Mouse (Mus musculus): ENCODE data around the gene Foxp1.

Gene Foxp1

GRCm38 (mm10) chr6:99211663-99212333 is 310.7 kb downstream of the Foxp1 start:
- no peak for DNase-seq (ENCODE audit: low read depth, low spot score)

GRCm38 (mm10) chr6:99210161-99210560 is 312.4 kb downstream of the Foxp1 start:
- DNase-seq (ENCODE audit: low read depth, low spot score): no peak

- no peak for DNase-seq (ENCODE audit: low read depth, low spot score)
Measured at GRCm38 (mm10) chr6:99207226-99207885, 315.2 kb downstream of the Foxp1 start.

DNA sequence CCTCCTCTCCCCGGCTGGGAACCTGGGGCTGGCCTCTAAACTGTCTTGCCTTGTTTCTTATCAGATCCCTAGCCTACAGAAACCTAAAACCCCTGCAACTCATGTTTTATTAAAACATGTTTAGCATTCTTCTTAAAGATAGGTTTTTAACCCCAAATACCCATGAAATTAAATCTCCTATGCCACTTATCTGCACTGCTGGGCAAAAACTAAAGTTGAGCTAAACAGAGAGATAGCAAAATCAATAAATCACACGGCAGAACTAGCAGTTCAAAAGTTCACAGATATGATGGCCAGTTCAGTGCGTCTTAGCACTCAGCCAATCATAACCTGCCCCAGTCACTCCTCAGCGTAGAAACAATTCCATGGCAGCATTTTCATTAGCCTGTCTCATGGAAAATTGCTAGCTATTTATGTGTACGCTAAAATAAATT is 316.1 kb downstream of the Foxp1 start:
- no peak for DNase-seq (ENCODE audit: low read depth, low spot score)

GRCm38 (mm10) chr6:99205587-99206436 is 316.7 kb downstream of the Foxp1 start:
- DNase-seq (ENCODE audit: low read depth, low spot score): no peak

- no peak for DNase-seq (ENCODE audit: low read depth, low spot score)
Measured at GRCm38 (mm10) chr6:99204780-99205586, 317.5 kb downstream of the Foxp1 start.

GRCm38 (mm10) chr6:99204052-99204779 is 318.3 kb downstream of the Foxp1 start:
- no peak for DNase-seq (ENCODE audit: low read depth, low spot score)

DNA sequence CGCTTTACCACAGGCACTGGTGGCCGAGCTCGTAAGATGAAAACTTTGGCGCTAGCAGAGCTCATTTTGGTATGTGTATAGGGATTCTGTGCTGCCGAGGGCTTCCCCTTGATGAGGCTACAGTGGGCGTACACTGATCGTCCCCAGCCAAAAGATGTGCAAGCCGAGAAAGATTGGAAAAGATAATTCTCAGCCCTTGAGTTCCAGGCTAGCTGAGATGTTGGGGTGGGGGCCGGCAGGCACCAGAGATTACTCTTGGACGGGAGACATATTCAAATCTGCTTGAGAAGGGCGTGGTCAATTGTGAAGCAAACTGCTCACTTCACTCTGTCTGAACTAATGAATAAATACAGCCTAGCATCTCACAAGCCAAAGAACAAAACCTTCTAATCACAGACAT is 319.3 kb downstream of the Foxp1 start:
- no peak for DNase-seq (ENCODE audit: low read depth, low spot score)

- DNase-seq (ENCODE audit: low read depth, low spot score): no peak
Measured at GRCm38 (mm10) chr6:99202781-99203180, 319.7 kb downstream of the Foxp1 start.

GRCm38 (mm10) chr6:99201271-99201705 is 321.2 kb downstream of the Foxp1 start:
- no peak for DNase-seq (ENCODE audit: low read depth, low spot score)

DNA sequence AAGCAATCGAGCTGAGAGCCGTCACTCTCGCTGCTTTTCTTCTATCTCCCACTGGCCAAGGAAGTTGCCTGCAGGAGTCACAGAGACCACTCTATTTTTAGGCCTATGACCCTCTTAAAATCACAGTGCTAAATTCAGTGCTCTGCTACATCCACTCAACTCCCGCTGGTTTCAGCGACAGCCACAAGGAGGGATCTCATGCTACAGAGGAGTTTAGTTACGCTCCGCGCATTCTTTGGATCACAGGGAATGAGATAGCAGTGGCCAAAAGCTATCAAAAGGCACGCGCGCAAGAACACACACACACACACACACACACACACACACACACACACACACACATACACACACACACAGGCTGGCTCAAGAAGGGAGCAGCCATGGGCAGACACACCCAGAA is 321.9 kb downstream of the Foxp1 start:
- DNase-seq (ENCODE audit: low read depth, low spot score): no peak

DNA sequence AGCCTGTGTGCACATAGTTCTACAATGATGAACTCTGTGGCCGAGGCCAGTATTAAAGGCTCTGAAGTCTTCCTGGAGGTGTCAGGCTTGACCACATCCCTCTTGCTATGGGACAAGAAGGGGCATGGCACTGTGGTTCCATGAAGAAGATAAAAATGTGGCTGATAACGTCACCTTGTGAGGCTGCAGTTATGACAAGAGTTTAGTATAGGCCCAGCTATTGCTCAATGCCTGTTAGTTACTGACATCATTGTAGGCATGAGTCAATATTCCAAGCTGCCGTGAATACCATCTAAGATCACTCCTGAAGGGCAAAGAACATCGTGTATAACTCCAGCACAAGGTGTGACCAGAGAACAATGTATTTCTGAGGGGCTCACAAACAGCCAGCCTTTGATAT is 323.2 kb downstream of the Foxp1 start:
- DNase-seq (ENCODE audit: low read depth, low spot score): no peak

- no peak for DNase-seq (ENCODE audit: low read depth, low spot score)
Measured at GRCm38 (mm10) chr6:99193697-99194096, 328.8 kb downstream of the Foxp1 start.

DNA sequence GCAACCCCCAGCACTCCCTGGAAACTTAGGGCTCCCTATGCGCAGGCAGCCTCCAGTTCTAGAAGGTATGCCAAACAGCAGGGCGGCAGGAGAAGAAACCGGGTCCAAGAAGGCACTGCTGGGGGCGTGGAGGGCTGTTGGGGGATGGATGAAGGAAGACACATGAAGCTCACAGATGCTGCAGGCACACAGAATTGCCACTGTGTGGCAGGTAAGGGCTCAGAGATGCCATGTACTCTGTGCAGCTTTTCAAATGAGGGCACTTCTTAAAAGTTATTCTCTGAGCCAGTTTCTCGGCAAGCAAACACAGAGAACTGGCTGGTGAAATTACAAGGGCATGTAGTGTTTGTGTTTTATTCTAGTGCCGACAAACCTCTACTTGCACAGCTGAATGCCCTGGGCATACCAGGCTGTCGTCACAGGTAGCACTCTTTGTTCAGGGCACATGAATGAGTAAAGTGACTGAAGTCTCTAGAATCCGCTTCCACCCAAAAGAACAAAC is 330.8 kb downstream of the Foxp1 start:
- DNase-seq (ENCODE audit: low read depth, low spot score): no peak

DNA sequence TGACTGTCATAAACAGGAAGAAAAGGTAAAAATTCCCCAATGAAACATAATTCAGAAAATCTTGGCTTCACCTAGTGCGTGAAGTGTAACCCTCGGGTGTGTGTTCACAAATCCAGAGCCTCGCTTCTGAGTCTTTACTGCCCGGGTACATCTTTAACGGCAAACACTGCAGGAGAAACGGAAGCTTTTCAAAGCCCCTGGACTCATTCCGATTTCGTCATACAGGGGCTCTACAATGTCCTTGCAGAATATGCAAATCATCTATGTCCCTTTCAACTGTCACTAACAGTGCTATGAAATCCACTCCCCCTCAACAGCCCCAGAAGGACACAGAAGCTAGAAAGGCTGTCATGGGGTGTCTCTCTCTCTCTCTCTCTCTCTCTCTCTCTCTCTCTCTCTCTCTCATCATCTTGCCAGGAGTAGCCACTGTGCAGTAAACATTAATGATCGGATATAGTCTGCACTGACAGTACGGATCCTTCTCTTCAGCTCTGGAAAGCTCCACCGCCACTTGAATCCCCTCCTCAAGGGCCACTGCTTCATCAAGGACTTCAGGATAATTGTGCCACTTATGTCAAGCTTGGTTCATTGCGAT is 331.4 kb downstream of the Foxp1 start:
- DNase-seq (ENCODE audit: low read depth, low spot score): no peak

GRCm38 (mm10) chr6:99189967-99190366 is 332.6 kb downstream of the Foxp1 start:
- no peak for DNase-seq (ENCODE audit: low read depth, low spot score)

DNA sequence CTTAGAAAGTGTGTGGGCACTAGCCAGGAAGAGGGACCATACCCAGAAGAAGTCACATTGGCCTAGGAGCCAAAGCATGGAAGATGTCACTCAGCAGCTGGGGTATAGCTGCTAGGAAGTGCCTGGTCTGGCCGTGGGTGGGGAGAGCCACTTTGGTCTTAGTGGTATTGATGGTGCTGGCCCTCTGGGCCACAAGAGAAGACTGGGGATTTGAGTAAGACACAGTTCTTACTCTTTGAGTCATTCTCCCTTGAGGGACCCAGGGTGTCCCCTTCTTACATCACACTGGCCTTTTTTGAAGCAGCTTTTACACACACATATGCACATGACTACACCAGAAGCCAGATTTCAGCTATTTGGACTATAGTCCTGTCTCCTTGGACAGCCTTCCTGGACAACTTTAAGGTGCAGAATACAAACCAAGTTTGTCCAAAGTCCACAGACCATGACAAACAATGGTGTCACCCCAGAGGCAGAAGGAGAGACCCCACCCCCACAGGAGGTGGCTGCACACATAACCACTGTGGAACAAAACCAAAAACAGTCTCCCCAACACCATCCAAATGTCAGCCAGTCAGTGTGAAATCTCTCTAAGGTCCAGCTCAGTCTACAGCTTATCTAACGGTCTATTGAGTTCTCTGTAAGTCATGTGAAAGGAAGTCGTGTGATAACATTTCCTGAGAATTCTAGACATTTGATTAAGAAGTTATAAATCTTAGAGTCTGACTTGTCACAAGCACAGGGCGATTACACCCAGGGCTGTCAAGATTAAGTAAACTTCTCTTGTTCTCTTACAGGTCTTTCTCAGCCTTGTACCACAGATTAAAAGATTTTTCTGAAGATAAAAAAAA is 333.9 kb downstream of the Foxp1 start:
- no peak for DNase-seq (ENCODE audit: low read depth, low spot score)

- DNase-seq (ENCODE audit: low read depth, low spot score): no peak
Measured at GRCm38 (mm10) chr6:99187914-99188313, 334.6 kb downstream of the Foxp1 start.

GRCm38 (mm10) chr6:99187415-99187814 is 335.1 kb downstream of the Foxp1 start:
- no peak for DNase-seq (ENCODE audit: low read depth, low spot score)
